Mouse (Mus musculus) central nervous system, embryonic 18 days (tissue): ENCODE measurements around the gene Cox7c. TPM values are rescaled to one million over a fixed set of nuclear protein-coding genes. Genes with fewer than 3 reads are reported as not detected.

Source experiments
- polyA plus RNA-seq: library from polyadenylated mRNA; depleted of rRNA; stranded (reverse); fragments of >200 nt; gene quantifications from 2 replicates; pipeline ENCODE4 v1.2.3, GENCODE M21; 2012; rRNA removed

The Cox7c gene
- 752 and 848 TPM in 2 replicates for polyA plus RNA-seq

DNA sequence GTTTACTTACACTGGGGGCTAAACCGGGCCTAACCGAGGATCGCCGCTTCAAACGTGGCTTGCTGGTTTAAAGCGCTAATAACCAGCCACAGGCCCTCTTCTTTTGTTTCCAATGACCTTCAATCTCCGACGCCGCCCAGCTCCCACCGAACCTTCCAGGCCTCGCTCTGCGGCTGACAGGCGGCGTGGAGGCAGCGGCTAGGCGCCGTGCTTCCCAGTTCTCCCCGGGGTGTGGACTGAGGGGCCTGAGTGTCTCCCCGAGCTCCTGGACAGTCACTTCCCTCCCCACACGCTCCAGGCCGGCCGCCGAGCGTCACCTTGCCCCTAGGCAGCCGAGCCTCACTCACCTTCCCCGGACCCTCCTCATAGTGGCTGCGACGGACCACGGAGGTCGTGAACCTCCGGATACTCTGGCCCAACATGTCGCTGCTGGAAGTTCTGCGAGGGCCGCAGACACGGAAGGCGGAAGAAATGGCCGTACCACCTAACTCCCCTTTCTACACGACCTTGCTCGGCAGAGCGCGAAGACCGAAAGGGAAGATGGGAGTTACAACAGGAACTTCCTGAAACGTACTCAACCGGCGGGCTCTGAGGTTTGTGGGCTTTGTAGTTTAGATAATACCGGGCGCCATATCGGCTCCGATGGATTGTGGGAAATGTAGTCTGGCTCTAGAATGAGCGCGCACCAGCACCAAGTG, at the start of gene Cox7c:
Gene Cox7c, minus strand, starts transcription at position 651 of the 698 bp plus-strand sequence.

